In the genomic region with DNA sequence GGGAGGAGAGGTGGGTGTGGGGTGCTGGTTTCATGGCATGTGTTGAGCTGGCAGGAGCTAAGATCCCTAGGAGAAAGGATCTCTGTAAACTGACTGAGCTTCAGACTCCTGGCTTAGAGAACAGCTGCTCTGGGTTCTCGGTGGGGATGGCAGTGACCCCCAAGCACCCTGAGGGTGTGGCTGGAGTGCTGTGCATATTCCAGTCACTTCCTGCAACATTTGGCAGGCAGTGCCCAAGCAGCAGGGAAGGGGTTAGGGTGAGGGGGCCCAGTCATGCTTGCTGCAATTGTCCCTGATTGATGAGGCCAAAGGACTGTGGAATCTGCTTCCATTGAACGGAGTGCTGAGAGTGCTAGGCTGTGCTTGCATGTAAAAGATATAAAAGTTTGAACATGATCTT, we compare ENCODE assay signal across 10 mouse cellular contexts.
DNase-seq lines count a peak whose midpoint lies in the region; ATAC-seq and TF ChIP-seq lines count a peak whose summit lies in the region.
"Had no signal": no experiment of that assay in that cellular context is flagged by ENCODE, and none has a peak within 500 bp of the region (broad histone marks: within the 10 kb centered on the region; RNA-seq: fewer than 3 reads in every experiment).

No protein-coding gene starts in this region.

- H3K4me2 ChIP-seq in hindbrain, embryonic 11.5 days (replicated peaks; ENCODE audit: low read depth, low read length) = no peak overlapping the region
- no peak overlapping the region for H3K4me2 ChIP-seq in midbrain, embryonic 12.5 days (replicated peaks)

- no peak for TF ChIP-seq CTCF in brain, embryonic 14.5 days (IDR thresholded peaks at IDR 0.05; ENCODE audit: borderline replicate concordance, extremely low read depth, insufficient read depth, insufficient read length)

- H3K27me3 ChIP-seq in hindbrain, embryonic 11.5 days (ENCODE audit: control insufficient read depth, insufficient read depth, low read length) = no peaks in the 10 kb centered on the region
- H3K27me3 ChIP-seq in midbrain, embryonic 12.5 days = no peaks in the 10 kb centered on the region

- no peak overlapping the region for H3K9ac ChIP-seq in hindbrain, embryonic 11.5 days (ENCODE audit: low read depth, low read length)
- H3K9ac ChIP-seq in midbrain, embryonic 12.5 days (replicated peaks) = no peak overlapping the region

- ATAC-seq in hindbrain, embryonic 11.5 days (ENCODE audit: low FRiP score) = peak; percentile 77
- peak; percentile 68 for ATAC-seq in midbrain, embryonic 12.5 days (ENCODE audit: low FRiP score, low read depth)
- ATAC-seq in CD4-positive, CD25-positive, alpha-beta regulatory T cell, adult 4 months = no peak

- peak; percentile 85 for DNase-seq in brain, embryonic 14.5 days (ENCODE audit: low read depth)
- DNase-seq in embryo, embryonic 9.5 days (ENCODE audit: extremely low spot score) = peak; percentile 67
- DNase-seq in hindbrain, embryonic 11.5 days (ENCODE audit: low spot score) = peak; percentile 62
- DNase-seq in thymus, postnatal 10 days (ENCODE audit: low spot score in 2 of 2) = no peak
- DNase-seq in ovary, postnatal 14 days (ENCODE audit: low spot score) = no peak
- DNase-seq: cerebellum, adult 8-10 months; gastrocnemius, adult 2 months had no signal

- no peak overlapping the region for H3K4me3 ChIP-seq in hindbrain, embryonic 11.5 days (ENCODE audit: low read depth, low read length)
- no peak overlapping the region for H3K4me3 ChIP-seq in midbrain, embryonic 12.5 days
- H3K4me3 ChIP-seq: gastrocnemius, adult 2 months had no signal

- no peak for TF ChIP-seq POLR2A in brain, embryonic 14.5 days (IDR thresholded peaks at IDR 0.05; ENCODE audit: borderline replicate concordance, extremely low read depth, insufficient read depth, insufficient read length, poor library complexity, severe bottlenecking)

- WGBS in hindbrain, embryonic 11.5 days = 0% methylated on average over 2 of the region's 2 CpGs
- 14% methylated on average over 2 of the region's 2 CpGs for WGBS in midbrain, embryonic 12.5 days

- H3K9me3 ChIP-seq in hindbrain, embryonic 11.5 days (ENCODE audit: control insufficient read depth, low read length) = no peaks in the 10 kb centered on the region
- H3K9me3 ChIP-seq in midbrain, embryonic 12.5 days = no peaks in the 10 kb centered on the region

- H3K27ac ChIP-seq in hindbrain, embryonic 11.5 days (ENCODE audit: low read depth, low read length) = peak overlapping the region; percentile 2; the same call in 1 of the 2 replicates
- 0 out of 2 replicates have a peak overlapping the region, but pooled peaks have one; percentile 30 for H3K27ac ChIP-seq in midbrain, embryonic 12.5 days (replicated peaks)
- H3K27ac ChIP-seq: gastrocnemius, adult 2 months; kidney, postnatal 0 days had no signal

- H3K4me1 ChIP-seq in hindbrain, embryonic 11.5 days (replicated peaks; ENCODE audit: control insufficient read depth, insufficient read depth, low read length) = 0 out of 2 replicates have a peak, but pooled peaks cover 4% of the 10 kb centered on the region
- peaks cover 49% of the 10 kb centered on the region for H3K4me1 ChIP-seq in midbrain, embryonic 12.5 days

- no peaks in the 10 kb centered on the region for H3K36me3 ChIP-seq in hindbrain, embryonic 11.5 days (ENCODE audit: control insufficient read depth, insufficient read depth, low read length)
- no peaks in the 10 kb centered on the region for H3K36me3 ChIP-seq in midbrain, embryonic 12.5 days

Comparison
In these comparisons a context has a peak if more than half of its experiments do, and no peak if none do; other contexts are left out.
1. DNase-seq: peak in brain, embryonic 14.5 days (single experiment), embryo, embryonic 9.5 days (single experiment) and hindbrain, embryonic 11.5 days (single experiment); none in thymus, postnatal 10 days (0 of 2) and ovary, postnatal 14 days (single experiment).